Mouse (Mus musculus) bone marrow macrophage, adult 2 months (primary cell): Measurements from ENCODE around the gene Ugt2b34.
"Not testable (repeated sequence)": the region's sequence is repeated elsewhere in the genome, so short reads cannot be mapped to it uniquely, and the experiment has no call there.

Source experiments
- CTCF ChIP-seq: IDR thresholded peaks from 2 replicates; pipeline ENCODE4 v1.5.1; 2012; ENCODE audit warnings: low read depth, mild to moderate bottlenecking, low read length, moderate library complexity
- POLR2A ChIP-seq: IDR thresholded peaks from 2 replicates; pipeline ENCODE4 v1.6.1; 2012; ENCODE audit warnings: mild to moderate bottlenecking, low read depth, low read length, borderline replicate concordance

- not testable (repeated sequence) for TF ChIP-seq CTCF, POLR2A
These were observed 50.2 kb downstream of the Ugt2b34 start for GRCm38 (mm10) chr5:86856505-86856904.
